Mouse (Mus musculus) macrophage (primary cell): ENCODE data around the gene Hspe1. TPM values are rescaled to one million over a fixed set of nuclear protein-coding genes. Genes with fewer than 3 reads are reported as not detected.
"Not testable (repeated sequence)": the region's sequence is repeated elsewhere in the genome, so short reads cannot be mapped to it uniquely, and the experiment has no call there.

ENCODE experiments used
- H3K27ac ChIP-seq: fragments of 350-480 bp; formaldehyde crosslinking; 2 replicates; pipeline ENCODE4 v1.9.0; 2021
- H3K36me3 ChIP-seq: fragments of 350-480 bp; formaldehyde crosslinking; 2 replicates; pipeline ENCODE4 v1.9.0; 2021; ENCODE audit errors: inconsistent target
- H3K4me3 ChIP-seq: fragments of 350-480 bp; formaldehyde crosslinking; 2 replicates; pipeline ENCODE4 v1.9.0; 2021; ENCODE audit errors: inconsistent target
- H3K79me2 ChIP-seq: fragments of 350-480 bp; formaldehyde crosslinking; 2 replicates; pipeline ENCODE4 v1.9.0; 2021; ENCODE audit errors: inconsistent target
- WGBS: methylation state at CpG from one replicate; pipeline ENCODE4 v1.1.7; 2026; ENCODE audit warnings: inconsistent platforms; ENCODE audit not compliant: missing documents; 5-methylcytosine and 5-hydroxymethylcytosine counted together
- polyA plus RNA-seq: library from polyadenylated mRNA; stranded (reverse); fragments of 250-400 nt; gene quantifications from 3 replicates; pipeline ENCODE4 v1.2.4, GENCODE M21; 2018; ENCODE audit warnings: inconsistent platforms
- total RNA-seq, 78 experiments: library from RNA; depleted of rRNA; stranded (reverse); fragments of 250-400 nt; gene quantifications; 1 replicate in 9 of 78; 2 replicates in 24 of 78; 3 replicates in 43 of 78; 4 replicates in 2 of 78; pipeline ENCODE4 v1.2.4; 2018; ENCODE audit warnings: inconsistent platforms in 56 of 78

The Hspe1 gene
- 10 to 100 TPM in 13 of 26 experiments, 1 to 10 TPM in 13; 2.4 to 55.2 (median 9.9) TPM for total RNA-seq (2018; cell fraction: chromatin; rRNA removed)
- total RNA-seq (2018; cell fraction: cytosol; rRNA removed) = 100 to 1,000 TPM; 153 to 311 (median 193) TPM
- total RNA-seq (2018; cell fraction: nucleus; rRNA removed) = 10 to 100 TPM; 18.2 to 90.6 (median 37.6) TPM
- 207 to 271 TPM (median 256 TPM) in 3 replicates for polyA plus RNA-seq

DNA sequence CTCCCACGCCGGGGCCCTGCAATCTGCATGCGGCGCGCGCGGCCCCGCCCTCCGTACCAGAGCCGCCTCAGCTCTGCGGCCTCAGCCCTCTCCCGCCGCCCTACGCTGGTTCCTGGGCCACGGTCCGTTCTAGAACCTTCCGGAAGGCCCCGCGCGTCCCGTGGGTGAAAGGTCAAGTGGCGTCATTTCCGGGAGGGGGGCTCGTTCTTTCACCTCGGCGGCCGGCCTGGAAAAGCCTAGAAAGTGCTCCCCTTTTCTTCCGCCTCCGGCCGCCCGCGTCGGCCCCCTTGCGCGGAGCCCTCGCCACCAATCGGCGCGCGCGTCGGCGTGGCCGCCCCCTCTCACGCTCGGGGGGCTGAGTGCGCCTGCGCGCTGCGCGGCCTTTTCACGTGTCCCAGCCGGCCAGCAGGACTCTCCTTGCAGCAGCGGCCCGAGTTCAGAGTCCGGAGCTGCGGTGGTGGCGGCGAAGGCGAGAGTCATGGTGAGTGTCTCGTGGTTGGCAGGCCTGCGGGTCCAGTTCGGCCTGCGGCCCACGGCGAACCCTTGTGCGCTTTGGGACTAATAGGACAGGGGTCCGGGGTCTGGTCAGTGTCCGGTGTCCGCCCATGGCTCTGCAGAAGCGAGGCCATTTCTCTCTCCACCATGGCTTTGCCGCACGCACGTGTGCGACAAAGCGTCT, at the start of gene Hspe1, which contains the start of gene Hspd1:
Gene Hspe1 (plus strand): TSS at position 201 of the 679 bp plus-strand sequence.
Gene Hspd1 (minus strand): TSS at position 312 of the 679 bp plus-strand sequence.
- H3K79me2 ChIP-seq = peaks cover 64% of the 10 kb centered on the region
- peak within 1 kb of the TSS; percentile 87 for H3K4me3 ChIP-seq
- H3K36me3 ChIP-seq = peaks cover 37% of the 10 kb centered on the region; the same call in 1 of the 2 replicates
- WGBS = 0% methylated on average over 76 of the region's 76 CpGs
- H3K27ac ChIP-seq = peak within 1 kb of the TSS; percentile 69

DNA sequence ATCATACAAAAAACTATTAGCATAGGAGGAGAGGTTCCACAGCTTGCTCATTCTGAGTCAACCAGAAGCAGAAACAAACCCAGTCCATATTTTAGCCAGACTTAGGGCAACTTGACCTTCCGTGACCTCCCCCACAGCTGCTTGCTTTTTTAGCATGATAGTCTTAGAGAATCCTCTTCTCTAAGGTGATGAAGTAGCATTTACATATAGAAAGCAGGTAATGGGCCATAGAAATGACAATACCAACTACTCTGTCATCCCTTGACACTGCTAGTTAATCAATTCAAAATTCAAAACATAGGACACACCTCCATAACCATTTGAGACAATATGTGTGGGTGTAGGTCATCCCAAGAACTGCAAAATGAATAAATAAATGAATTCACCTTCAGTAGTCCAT, 48.0 kb upstream of the Hspe1 start:
- Histone ChIP-seq H3K4me3 (no peak overlapping the region), H3K79me2 (no peaks in the 10 kb centered on the region), H3K27ac (no peak overlapping the region), H3K36me3 (no peaks in the 10 kb centered on the region)
- 83% methylated on average over 1 of the region's 1 CpGs for WGBS

DNA sequence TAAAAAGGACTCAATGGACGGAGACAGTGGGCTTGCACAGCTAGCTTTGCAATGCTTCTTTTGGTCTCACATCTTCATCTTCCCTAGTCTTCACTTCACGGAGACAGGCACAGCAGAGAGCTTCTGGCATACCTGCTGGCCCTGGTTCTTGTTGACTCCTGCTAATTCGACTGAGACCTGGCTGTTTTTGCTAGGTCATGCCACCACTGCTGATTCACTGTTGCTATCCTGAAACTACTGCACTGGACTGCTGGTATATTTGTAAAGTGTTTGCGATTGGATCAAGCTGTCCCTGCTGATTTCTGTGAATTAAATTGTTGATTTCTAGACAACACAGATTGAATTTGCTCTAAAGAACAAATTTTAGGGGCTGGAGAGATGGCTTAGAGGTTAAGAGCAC, 46.2 kb upstream of the Hspe1 start:
- 100% methylated on average over 4 of the region's 4 CpGs for WGBS
- no peaks in the 10 kb centered on the region for H3K36me3 ChIP-seq
- H3K27ac ChIP-seq = no peak overlapping the region
- no peaks in the 10 kb centered on the region for H3K79me2 ChIP-seq
- no peak overlapping the region for H3K4me3 ChIP-seq

DNA sequence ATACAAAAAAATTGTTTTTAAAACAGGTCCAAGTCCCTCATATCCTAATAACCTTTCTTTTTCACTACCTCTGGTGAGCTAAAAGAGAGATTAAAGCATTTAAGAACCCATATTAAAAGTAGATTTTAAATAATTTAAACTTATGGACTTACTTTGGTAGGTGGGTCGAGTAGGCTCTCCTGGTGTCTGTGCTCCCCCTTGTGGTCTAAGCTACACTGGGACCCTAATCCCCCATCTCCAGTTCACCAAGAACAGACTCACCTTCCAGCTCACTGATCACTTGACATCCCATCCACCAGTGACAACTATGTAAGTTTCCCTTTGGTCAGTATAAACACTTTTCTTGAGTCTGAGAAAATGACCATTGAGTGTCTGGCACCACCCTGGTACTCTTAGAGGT, 45.7 kb upstream of the Hspe1 start:
- WGBS = 91% methylated on average over 1 of the region's 1 CpGs
- no peaks in the 10 kb centered on the region for H3K36me3 ChIP-seq
- H3K79me2 ChIP-seq = no peaks in the 10 kb centered on the region
- no peak overlapping the region for H3K4me3 ChIP-seq
- H3K27ac ChIP-seq = no peak overlapping the region

DNA sequence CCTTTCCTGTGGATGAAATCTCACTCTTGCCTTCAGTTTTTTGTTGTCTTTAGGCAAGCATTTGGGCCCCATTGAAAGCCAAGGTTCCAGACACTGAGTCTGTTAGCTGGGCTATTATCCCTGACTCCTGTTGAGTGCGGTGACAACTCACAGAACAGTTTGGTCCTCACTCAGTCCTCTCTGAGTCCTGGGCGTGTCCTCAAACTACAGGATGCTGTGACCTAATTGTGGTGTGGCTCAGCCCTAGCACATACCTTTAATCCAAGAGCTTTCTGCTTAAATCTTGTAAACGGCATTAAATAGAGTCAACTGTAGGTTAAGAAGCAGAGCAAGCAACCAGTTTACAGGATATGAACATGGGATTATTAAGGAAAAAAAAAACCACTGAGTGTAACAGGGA, 44.8 kb upstream of the Hspe1 start:
- Histone ChIP-seq H3K79me2 (no peaks in the 10 kb centered on the region), H3K4me3 (no peak overlapping the region)

DNA sequence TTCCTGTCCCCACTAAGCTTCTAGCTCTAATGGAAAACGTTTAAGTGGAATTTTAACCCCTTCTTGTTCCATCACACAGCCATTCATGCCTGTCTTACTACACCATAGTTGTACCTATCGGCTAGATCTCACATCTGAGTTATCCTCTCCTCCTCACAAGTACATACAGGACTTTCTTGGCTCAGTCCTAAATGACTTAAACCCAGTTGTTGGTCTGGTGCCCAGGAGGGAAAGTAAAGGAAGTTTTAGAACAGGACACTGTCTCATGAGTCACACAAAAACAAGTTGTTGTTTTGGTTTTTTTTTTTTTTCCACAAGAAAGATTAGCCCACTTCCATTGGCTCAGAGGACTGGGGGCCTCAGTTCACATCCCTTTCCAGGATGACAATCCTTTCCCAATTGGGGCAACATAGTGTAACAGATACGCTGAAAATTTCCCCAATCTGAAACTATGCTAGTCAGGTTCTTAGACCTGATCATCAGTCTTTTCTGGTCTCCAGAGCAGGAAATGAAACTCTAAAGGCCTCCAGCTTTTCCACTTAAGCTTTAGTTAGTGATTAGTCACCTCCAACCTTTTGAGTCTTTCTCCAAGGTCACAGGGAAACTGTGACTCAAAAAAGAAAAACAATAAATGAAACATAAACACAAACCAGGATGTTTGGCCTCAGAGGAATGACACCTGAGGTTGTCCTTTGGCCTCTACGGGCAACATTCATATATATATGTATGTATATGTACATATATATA, 38.9 kb upstream of the Hspe1 start:
- no peaks in the 10 kb centered on the region for H3K36me3 ChIP-seq
- WGBS = 63% methylated on average over 3 of the region's 4 CpGs

More for the DNA sequence above, 44.8 kb upstream of the Hspe1 start:
- Histone ChIP-seq H3K27ac (no peak overlapping the region), H3K36me3 (no peaks in the 10 kb centered on the region)
- WGBS = 92% methylated on average over 3 of the region's 3 CpGs

DNA sequence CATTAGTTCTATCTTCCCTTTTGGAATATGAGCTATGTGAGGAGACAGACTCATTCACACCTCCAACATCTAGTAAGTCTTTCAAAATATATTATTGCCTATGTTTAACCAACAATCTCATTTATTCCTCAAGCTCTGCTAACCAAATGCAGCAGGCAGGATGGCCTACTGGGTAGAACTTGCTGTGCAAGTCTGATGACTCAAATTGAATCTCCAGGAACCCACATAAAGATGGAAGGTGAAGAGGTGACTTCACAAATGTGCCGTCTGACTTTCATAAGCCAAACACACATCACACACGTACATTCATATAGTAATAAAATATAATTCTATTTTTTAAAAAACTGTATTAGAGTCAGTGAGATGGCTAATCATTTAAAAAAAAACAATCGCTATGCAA, 36.3 kb upstream of the Hspe1 start:
- no peaks in the 10 kb centered on the region for H3K36me3 ChIP-seq
- no peak overlapping the region for H3K4me3 ChIP-seq
- WGBS = 89% methylated on average over 3 of the region's 3 CpGs
- peaks cover 31% of the 10 kb centered on the region for H3K79me2 ChIP-seq
- no peak overlapping the region for H3K27ac ChIP-seq

More for the DNA sequence above, 38.9 kb upstream of the Hspe1 start:
- Histone ChIP-seq H3K4me3 (no peak overlapping the region), H3K27ac (no peak overlapping the region), H3K79me2 (peaks cover 9% of the 10 kb centered on the region)

DNA sequence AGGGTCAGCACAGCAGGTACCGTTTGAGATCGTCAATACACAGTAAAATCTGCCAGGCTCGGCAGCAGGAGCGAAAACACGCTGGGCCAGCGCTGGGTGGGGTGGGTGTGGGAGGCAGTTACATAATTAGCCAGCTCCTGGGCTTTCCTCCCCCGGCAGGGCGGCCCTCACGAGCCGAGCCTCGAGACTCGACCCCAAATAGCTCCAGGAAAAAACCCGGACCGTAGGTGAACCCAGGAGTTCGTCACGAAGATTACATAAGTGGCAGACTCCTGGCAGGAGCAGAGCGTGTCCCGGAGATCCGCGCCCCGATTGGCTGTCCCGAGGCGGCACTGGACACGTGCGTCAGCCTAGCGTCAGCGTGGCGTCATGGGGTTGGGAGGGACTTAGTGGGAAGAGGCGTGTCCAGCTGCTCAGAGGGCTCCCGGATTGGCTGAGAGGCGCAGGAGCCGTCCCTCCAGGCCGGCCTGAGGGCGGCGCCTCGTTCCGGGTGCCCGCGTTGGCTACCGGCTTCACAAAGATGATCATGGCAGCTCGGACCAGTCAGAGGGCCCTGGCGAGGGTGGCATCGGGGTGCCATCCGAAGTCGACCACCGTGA, 35.5 kb upstream of the Hspe1 start, which contains the start of gene Coq10b:
Gene Coq10b (plus strand): TSS at position 416 of the 599 bp plus-strand sequence.
- under 1% methylated on average over 46 of the region's 46 CpGs for WGBS
- H3K4me3 ChIP-seq = peak within 1 kb of the TSS; percentile 52
- H3K27ac ChIP-seq = peak within 1 kb of the TSS; percentile 42

DNA sequence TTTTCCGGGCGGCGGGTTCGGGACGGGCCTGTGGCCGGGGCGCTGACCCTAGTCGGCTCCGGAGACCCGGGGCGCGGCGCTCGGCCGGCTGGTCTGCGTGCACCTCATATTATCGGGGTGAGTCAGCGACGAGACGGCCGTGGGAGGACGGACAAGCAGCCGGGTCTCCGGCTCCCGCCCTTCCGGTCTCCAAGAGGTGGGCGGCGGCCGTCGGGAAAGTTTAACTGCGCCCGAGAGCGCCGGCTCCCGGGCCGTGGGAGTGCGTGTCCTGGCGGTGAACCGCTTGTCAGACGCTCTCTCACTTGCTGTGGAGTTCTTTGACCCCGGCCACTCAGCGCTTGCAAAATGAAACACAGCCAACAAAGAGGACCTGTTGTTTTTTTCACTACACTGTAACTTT, 34.9 kb upstream of the Hspe1 start:
- WGBS = 0% methylated on average over 42 of the region's 42 CpGs
- peaks cover 44% of the 10 kb centered on the region for H3K79me2 ChIP-seq
- H3K27ac ChIP-seq = 0 out of 2 replicates have a peak overlapping the region, but pooled peaks have one; percentile 8
- H3K36me3 ChIP-seq = no peaks in the 10 kb centered on the region
- H3K4me3 ChIP-seq = peak overlapping the region; percentile 50

More for the DNA sequence above, 35.5 kb upstream of the Hspe1 start, which contains the start of gene Coq10b:
- H3K79me2 ChIP-seq = peaks cover 38% of the 10 kb centered on the region
- H3K36me3 ChIP-seq = no peaks in the 10 kb centered on the region

DNA sequence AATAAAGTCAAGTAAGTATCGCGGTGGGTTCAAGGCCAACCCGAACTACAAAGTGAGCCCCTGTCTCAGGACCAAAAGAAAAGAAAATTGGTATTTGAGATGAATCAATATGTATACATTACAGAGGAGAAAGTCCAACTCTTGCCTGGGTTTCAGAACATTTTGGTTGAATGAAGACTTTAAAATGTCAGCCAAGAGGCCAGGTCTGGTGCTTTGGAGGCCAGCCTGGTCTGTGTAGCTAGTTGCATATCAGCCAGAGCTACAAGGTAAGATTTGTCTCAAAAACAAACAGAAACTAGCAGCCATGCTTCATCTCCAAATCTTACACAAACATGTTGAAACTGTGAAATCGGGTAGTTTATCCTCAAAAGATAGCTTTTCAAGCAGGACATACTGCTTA, 34.3 kb upstream of the Hspe1 start:
- Histone ChIP-seq H3K4me3 (peak overlapping the region; percentile 50), H3K79me2 (peaks cover 46% of the 10 kb centered on the region), H3K27ac (0 out of 2 replicates have a peak overlapping the region, but pooled peaks have one; percentile 8), H3K36me3 (no peaks in the 10 kb centered on the region)
- WGBS = 84% methylated on average over 4 of the region's 4 CpGs

DNA sequence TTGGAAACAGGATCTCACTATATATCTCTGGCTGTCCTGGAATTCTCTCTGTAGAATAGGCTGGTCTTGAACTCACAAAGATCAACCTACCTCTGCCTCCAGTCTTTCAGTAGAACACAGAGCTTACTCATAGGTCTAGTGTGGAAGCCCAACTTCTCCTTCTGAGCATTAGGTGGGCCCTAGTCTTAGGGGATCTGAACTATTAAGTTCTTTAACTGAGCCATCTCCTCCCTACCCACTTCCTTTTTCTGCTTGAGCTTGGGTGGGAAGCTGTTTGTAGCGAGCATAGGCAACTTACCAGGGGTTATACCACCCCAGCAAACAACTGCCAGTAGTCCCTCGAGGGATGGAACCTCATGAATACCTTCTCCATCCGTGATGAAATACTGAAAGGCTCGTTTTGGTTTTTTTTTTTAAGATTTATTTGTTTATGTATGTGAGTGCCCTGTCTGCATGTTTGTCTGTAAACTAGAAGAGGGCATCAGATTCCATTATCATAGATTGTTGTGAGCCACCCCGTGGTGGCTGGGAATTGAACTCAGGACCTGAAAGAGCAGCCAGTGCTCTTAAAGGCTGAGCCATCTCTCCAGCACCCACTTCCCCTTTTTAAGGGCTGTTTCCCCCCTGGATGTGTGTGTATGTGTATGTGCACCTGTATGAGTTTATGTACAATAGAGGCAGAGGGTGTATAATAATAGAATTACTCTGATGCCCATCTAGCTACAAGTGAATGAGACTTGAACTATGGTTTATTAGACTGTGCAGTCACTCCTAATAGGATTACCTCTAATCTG, 32.4 kb upstream of the Hspe1 start:
- Histone ChIP-seq H3K36me3 (no peaks in the 10 kb centered on the region), H3K4me3 (no peak overlapping the region), H3K79me2 (peaks cover 65% of the 10 kb centered on the region), H3K27ac (no peak overlapping the region)
- WGBS = 56% methylated on average over 5 of the region's 5 CpGs

DNA sequence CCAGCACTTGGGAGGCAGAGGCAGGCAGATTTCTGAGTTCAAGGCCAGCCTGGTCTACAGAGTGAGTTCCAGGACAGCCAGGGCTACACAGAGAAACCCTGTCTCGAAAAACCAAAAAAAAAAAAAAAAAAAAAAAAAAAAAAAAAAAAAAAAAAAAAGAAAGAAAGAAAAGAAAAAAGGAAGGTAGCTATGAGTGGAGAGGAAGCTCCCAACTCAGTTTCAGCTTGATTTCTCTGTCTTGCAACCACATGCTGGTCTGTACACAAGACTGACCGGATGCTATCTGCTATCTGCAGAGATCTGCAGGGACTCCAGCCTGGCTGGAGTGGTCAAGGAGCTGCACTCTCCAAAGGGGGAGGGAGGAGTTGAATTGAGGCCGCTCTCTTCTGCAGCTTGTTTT, 29.5 kb upstream of the Hspe1 start:
- WGBS = 79% methylated on average over 2 of the region's 3 CpGs
- Histone ChIP-seq H3K79me2 (peaks cover 68% of the 10 kb centered on the region), H3K36me3 (peaks cover 14% of the 10 kb centered on the region; the same call in 1 of the 2 replicates)
- not testable (repeated sequence) for H3K4me3 ChIP-seq, H3K27ac ChIP-seq

DNA sequence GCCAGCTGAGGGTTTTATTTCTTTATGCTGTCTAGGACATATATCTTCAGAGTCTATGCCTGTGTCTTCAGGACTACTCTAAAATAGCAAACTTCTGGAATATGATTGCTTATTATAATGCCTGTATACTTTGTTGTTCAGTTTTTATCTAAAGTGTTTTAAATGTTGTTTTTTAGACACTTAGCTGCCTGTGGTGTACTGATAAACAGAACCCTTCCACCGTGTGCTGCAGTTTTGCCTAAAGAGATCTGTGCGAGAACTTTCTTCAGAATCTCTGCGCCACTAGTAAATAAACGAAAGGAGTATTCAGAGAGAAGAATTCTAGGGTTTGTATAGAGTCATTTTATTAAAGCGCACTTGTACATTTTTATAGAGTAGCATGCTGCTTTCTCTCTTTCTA, 26.8 kb upstream of the Hspe1 start:
- 99% methylated on average over 5 of the region's 5 CpGs for WGBS
- Histone ChIP-seq H3K4me3 (no peak overlapping the region), H3K79me2 (peaks cover 46% of the 10 kb centered on the region), H3K36me3 (peaks cover 20% of the 10 kb centered on the region), H3K27ac (no peak overlapping the region)

DNA sequence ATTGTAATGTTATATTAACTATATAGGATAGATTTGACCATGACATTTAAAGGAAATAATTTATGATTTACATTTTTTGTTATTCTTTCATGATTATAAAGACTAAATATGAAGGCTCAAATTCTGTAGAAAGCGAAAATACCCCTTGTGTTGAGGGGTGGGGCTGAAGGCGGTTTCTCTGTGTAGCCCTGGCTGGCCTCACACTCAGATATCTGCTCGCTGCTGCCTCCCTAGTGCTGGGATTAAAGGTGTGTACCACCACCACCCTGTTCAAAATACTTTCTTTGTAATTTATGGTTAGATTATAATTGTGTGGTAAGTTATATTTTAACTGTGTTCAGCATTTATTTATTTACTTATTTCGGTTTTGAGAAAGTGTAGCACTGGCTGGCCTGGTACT, 26.2 kb upstream of the Hspe1 start:
- Histone ChIP-seq H3K79me2 (peaks cover 39% of the 10 kb centered on the region), H3K27ac (no peak overlapping the region), H3K36me3 (peaks cover 25% of the 10 kb centered on the region), H3K4me3 (no peak overlapping the region)
- WGBS = 95% methylated on average over 4 of the region's 4 CpGs
